8 mouse cellular contexts compared by ENCODE assay signal in genomic region chr4:147868450-147869031, GRCm38 (mm10). TPM values are rescaled to one million over a fixed set of nuclear protein-coding genes. Genes with fewer than 3 reads are reported as not detected.
DNase-seq lines count a peak whose midpoint lies in the region; ATAC-seq lines count a peak whose summit lies in the region.

Gene Miip, minus strand, starts transcription at chr4:147868816.
Gene Fv1, plus strand, starts transcription at chr4:147868979.

- peak within 1 kb of the TSS; percentile 83 for H3K4me3 ChIP-seq in intestine, embryonic 14.5 days (ENCODE audit: low read depth, low read length)

- under 1% methylated on average over 30 of the region's 30 CpGs for WGBS in intestine, embryonic 14.5 days

- H3K27ac ChIP-seq in intestine, embryonic 14.5 days (ENCODE audit: low read depth): peak within 1 kb of the TSS; percentile 84

- peaks cover 36% of the 10 kb centered on the region for H3K36me3 ChIP-seq in intestine, embryonic 14.5 days (ENCODE audit: control insufficient read depth, insufficient read depth, low read length)

- H3K9me3 ChIP-seq in intestine, embryonic 14.5 days (ENCODE audit: control insufficient read depth, low read length): no peaks in the 10 kb centered on the region

- DNase-seq in adrenal gland, adult 18-20 months (ENCODE audit: low spot score in 2 of 2): peak; percentile 80 to 81
- peak; percentile 98 for DNase-seq in embryo, embryonic 11 days
- DNase-seq in gastrocnemius, postnatal 25 days: peak; percentile 96
- peak; percentile 90 for DNase-seq in intestine, embryonic 14.5 days (ENCODE audit: low spot score)
- peak; percentile 96 to 99 for DNase-seq in left cerebral cortex, postnatal 14 days (ENCODE audit: low spot score in 2 of 2)
- peak; percentile 96 for DNase-seq in mesoderm, embryonic 11.5 days (ENCODE audit: low read depth, low spot score)
- peak; percentile 96 to 99 for DNase-seq in right cerebral cortex, postnatal 36 days (ENCODE audit: low spot score in 2 of 2)
- DNase-seq in yolk sac, embryonic 10.5 days (ENCODE audit: low spot score): peak; percentile 97

- H3K4me1 ChIP-seq in intestine, embryonic 14.5 days (replicated peaks; ENCODE audit: control insufficient read depth, insufficient read depth, low read length): peaks cover 19% of the 10 kb centered on the region

- peak; percentile 98 for ATAC-seq in intestine, embryonic 14.5 days (replicated peaks; ENCODE audit: low FRiP score, low TSS enrichment, low read depth)

- intact Hi-C loops in left cerebral cortex, postnatal 14 days (cut with DNase I): no loop called here

- peak within 1 kb of the TSS; percentile 66 for H3K9ac ChIP-seq in intestine, embryonic 14.5 days (ENCODE audit: low read length)

- peak within 1 kb of the TSS; percentile 82 for H3K4me2 ChIP-seq in intestine, embryonic 14.5 days (ENCODE audit: low read length)

- H3K27me3 ChIP-seq in intestine, embryonic 14.5 days (replicated peaks; ENCODE audit: control insufficient read depth, insufficient read depth, low read length): no peaks in the 10 kb centered on the region

RNA-seq across cellular contexts. Expression of gene Miip, which starts in this region (rescaled TPM):
- total RNA-seq in adrenal gland, adult 18-20 months (2021): 10 to 100 TPM; 13.9 to 17.5 TPM
- total RNA-seq in gastrocnemius, postnatal 25 days (2021): 1 to 10 TPM; 4.3 to 4.4 TPM
- 32.1 and 34.6 TPM in 2 replicates for polyA plus RNA-seq in intestine, embryonic 14.5 days (2014; fragmentation: Nextera tagmentation; extraction: Ambion mirVana)
- total RNA-seq in left cerebral cortex, postnatal 14 days (2021): 10 to 100 TPM; 17.5 to 19.7 TPM

RNA-seq across cellular contexts. Expression of gene Fv1, which starts in this region (rescaled TPM):
- total RNA-seq in adrenal gland, adult 18-20 months (2021): 10 to 100 TPM; 10.3 to 10.6 TPM
- total RNA-seq in gastrocnemius, postnatal 25 days (2021): 1 to 10 TPM; 4.7 to 5.5 TPM
- polyA plus RNA-seq in intestine, embryonic 14.5 days (2014; fragmentation: Nextera tagmentation; extraction: Ambion mirVana): 9.0 and 9.7 TPM in 2 replicates
- 1 to 10 TPM; 7.9 to 8.0 TPM for total RNA-seq in left cerebral cortex, postnatal 14 days (2021)

Comparison
In these comparisons a context has a peak if more than half of its experiments do, and no peak if none do; other contexts are left out.
1. Peak in every context shown above with its lines: DNase-seq, ATAC-seq, H3K4me3 ChIP-seq and H3K27ac ChIP-seq.